Mouse (Mus musculus): Measurements from ENCODE around the gene Lbx1. TPM values are rescaled to one million over a fixed set of nuclear protein-coding genes. Genes with fewer than 3 reads are reported as not detected.

Gene Lbx1
- polyA plus RNA-seq, 1 experiment from 2014 or later, result not detected

DNA sequence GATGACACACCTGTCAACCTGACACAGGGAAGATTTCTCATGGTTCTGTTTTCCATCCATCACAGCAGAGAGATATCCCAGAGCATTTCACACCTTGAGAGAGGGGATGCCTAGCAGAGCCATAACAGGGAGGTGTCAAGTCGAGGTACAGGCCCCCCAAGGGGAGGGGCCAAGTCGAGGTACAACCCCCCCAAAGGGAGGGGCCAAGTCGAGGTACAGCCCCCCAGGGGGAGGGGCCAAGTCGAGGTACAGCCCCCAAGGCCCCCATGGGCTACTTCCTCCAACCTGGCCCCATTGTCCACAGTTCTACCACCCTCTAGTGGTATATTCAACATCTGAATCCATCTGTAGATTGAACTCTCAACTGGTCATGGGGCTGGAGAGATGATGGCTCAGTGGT lies 41.0 kb downstream of the Lbx1 start:
- H3K4me3 ChIP-seq (ENCODE audit: low read depth, low read length), result no peak overlapping the region
- no peaks in the 10 kb centered on the region for H3K36me3 ChIP-seq (ENCODE audit: control insufficient read depth, insufficient read depth, low read length)
- no peaks in the 10 kb centered on the region for H3K27me3 ChIP-seq (ENCODE audit: control insufficient read depth, insufficient read depth, low read length)
- H3K27ac ChIP-seq (ENCODE audit: low read length), result no peak overlapping the region
- WGBS, result 46% methylated on average over 4 of the region's 4 CpGs
- no peak overlapping the region for H3K9ac ChIP-seq (replicated peaks; ENCODE audit: low read depth, low read length)
- peaks cover 7% of the 10 kb centered on the region; the same call in 1 of the 2 replicates for H3K9me3 ChIP-seq (ENCODE audit: control insufficient read depth, low read depth, low read length)
- no peaks in the 10 kb centered on the region for H3K4me1 ChIP-seq (ENCODE audit: control insufficient read depth, insufficient read depth, low read length)
- no peak for ATAC-seq (ENCODE audit: insufficient number of reproducible peaks, insufficient read depth, low FRiP score, low read depth)
- no peak overlapping the region for H3K4me2 ChIP-seq (replicated peaks; ENCODE audit: low read depth, low read length)

Other genes with a start within 250 kb of the Lbx1 start
- gene Sema4g, start 246.7 kb downstream of the Lbx1 start, polyA plus RNA-seq (2014; fragmentation: Nextera tagmentation; extraction: Ambion mirVana), result 6.0 and 6.6 TPM in 2 replicates
- 13.3 and 15.3 TPM in 2 replicates for gene Twnk, start 230.1 kb downstream of the Lbx1 start, polyA plus RNA-seq (2014; fragmentation: Nextera tagmentation; extraction: Ambion mirVana)
- 60.1 and 60.4 TPM in 2 replicates for gene Mrpl43, start 229.4 kb downstream of the Lbx1 start, polyA plus RNA-seq (2014; fragmentation: Nextera tagmentation; extraction: Ambion mirVana)
- 52.5 and 56.0 TPM in 2 replicates for gene Lzts2, start 221.4 kb downstream of the Lbx1 start, polyA plus RNA-seq (2014; fragmentation: Nextera tagmentation; extraction: Ambion mirVana)
- gene Pdzd7, start 190.1 kb downstream of the Lbx1 start, polyA plus RNA-seq (2014; fragmentation: Nextera tagmentation; extraction: Ambion mirVana), result 0.62 TPM in 2 replicates
- gene Sfxn3, start 188.3 kb downstream of the Lbx1 start, polyA plus RNA-seq (2014; fragmentation: Nextera tagmentation; extraction: Ambion mirVana), result 28.8 and 34.5 TPM in 2 replicates
- 1.3 and 4.7 TPM in 2 replicates for gene Kazald1, start 160.6 kb downstream of the Lbx1 start, polyA plus RNA-seq (2014; fragmentation: Nextera tagmentation; extraction: Ambion mirVana)
- 0.12 and 0.86 TPM in 2 replicates for gene Tlx1, start 85.1 kb downstream of the Lbx1 start, polyA plus RNA-seq (2014; fragmentation: Nextera tagmentation; extraction: Ambion mirVana)
- 46.3 and 52.1 TPM in 2 replicates for gene Btrc, start 127.9 kb upstream of the Lbx1 start, polyA plus RNA-seq (2014; fragmentation: Nextera tagmentation; extraction: Ambion mirVana)